In genomic region chr12:111251227-111251626, GRCm38 (mm10) we compare ENCODE assay signal across 23 mouse cellular contexts. TPM values are rescaled to one million over a fixed set of nuclear protein-coding genes. Genes with fewer than 3 reads are reported as not detected.
DNase-seq lines count a peak whose midpoint lies in the region; ATAC-seq and TF ChIP-seq lines count a peak whose summit lies in the region.
"Had no signal": no experiment of that assay in that cellular context is flagged by ENCODE, and none has a peak within 500 bp of the region (broad histone marks: within the 10 kb centered on the region; RNA-seq: fewer than 3 reads in every experiment).

No protein-coding gene starts in this region.

- 0 out of 2 replicates have a peak, but pooled peaks have one; percentile 13 for TF ChIP-seq CTCF in heart, adult 2 months (IDR thresholded peaks at IDR 0.05)
- 0 out of 2 replicates have a peak, but pooled peaks have one; percentile 14 for TF ChIP-seq CTCF in liver, postnatal 0 days (IDR thresholded peaks at IDR 0.05; ENCODE audit: low read depth)

- 73% methylated on average over 9 of the region's 9 CpGs for WGBS in heart, adult 2 months
- 79% methylated on average over 9 of the region's 9 CpGs for WGBS in liver, postnatal 0 days (ENCODE audit: insufficient replicate concordance)
- WGBS in liver, embryonic 12.5 days (ENCODE audit: insufficient replicate concordance) = 86% methylated on average over 9 of the region's 9 CpGs

- H3K4me3 ChIP-seq in heart, adult 2 months = no peak overlapping the region
- H3K4me3 ChIP-seq in liver, postnatal 0 days (ENCODE audit: low read depth, low read length) = no peak overlapping the region
- H3K4me3 ChIP-seq in liver, embryonic 12.5 days = no peak overlapping the region
- H3K4me3 ChIP-seq: embryonic facial prominence, embryonic 13.5 days; heart, embryonic 15.5 days; hindbrain, embryonic 10.5 days; limb, embryonic 13.5 days; midbrain, embryonic 12.5 days had no signal

- DNase-seq in heart, adult 2 months = no peak
- no peak for DNase-seq in heart, adult 9 months (ENCODE audit: low spot score in 2 of 2)
- no peak for DNase-seq in liver, postnatal 0 days
- DNase-seq in thymus, postnatal 25 days = peak; percentile 12
- no peak for DNase-seq in thymus, postnatal 36 days
- peak; percentile 60 for DNase-seq in thymus, postnatal 4 days
- no peak for DNase-seq in natural killer cell, adult 2 months (ENCODE audit: low spot score in 2 of 2)
- DNase-seq: cerebellum, adult 9-11 months; gastrocnemius, postnatal 14 days; heart, adult 18-20 months; kidney, adult 9 months; lung, postnatal 10 days had no signal

- ATAC-seq in liver, postnatal 0 days = no peak
- ATAC-seq in liver, embryonic 12.5 days = no peak
- ATAC-seq: inflammation-experienced regulatory T-cells, adult 6 months had no signal

- H3K9ac ChIP-seq in heart, adult 2 months (ENCODE audit: low read depth, low read length) = no peak overlapping the region
- H3K9ac ChIP-seq in liver, postnatal 0 days (replicated peaks) = no peak overlapping the region
- H3K9ac ChIP-seq in liver, embryonic 12.5 days = no peak overlapping the region
- H3K9ac ChIP-seq: embryonic facial prominence, embryonic 13.5 days; heart, embryonic 15.5 days; limb, embryonic 13.5 days; liver, embryonic 14.5 days; midbrain, embryonic 12.5 days had no signal

- no peaks in the 10 kb centered on the region for H3K9me3 ChIP-seq in liver, postnatal 0 days (ENCODE audit: low read length)
- H3K9me3 ChIP-seq in liver, embryonic 12.5 days (replicated peaks) = no peaks in the 10 kb centered on the region
- H3K9me3 ChIP-seq: embryonic facial prominence, embryonic 13.5 days; heart, embryonic 15.5 days; hindbrain, embryonic 10.5 days; limb, embryonic 13.5 days; midbrain, embryonic 12.5 days had no signal

- intact Hi-C loops in heart, adult 2 months (cut with DNase I) = no loop called here

- no peak overlapping the region for H3K27ac ChIP-seq in heart, adult 2 months
- no peak overlapping the region for H3K27ac ChIP-seq in liver, postnatal 0 days (ENCODE audit: low read depth)
- H3K27ac ChIP-seq in liver, embryonic 12.5 days = no peak overlapping the region
- H3K27ac ChIP-seq: embryonic facial prominence, embryonic 13.5 days; heart, embryonic 15.5 days; hindbrain, embryonic 10.5 days; limb, embryonic 13.5 days; liver, embryonic 14.5 days; midbrain, embryonic 12.5 days had no signal

- TF ChIP-seq EP300 in heart, adult 2 months (IDR thresholded peaks at IDR 0.05; ENCODE audit: insufficient read depth, low read depth, low read length) = no peak
- no peak for TF ChIP-seq EP300 in liver, postnatal 0 days (IDR thresholded peaks at IDR 0.05; ENCODE audit: low read depth)

- no peak for TF ChIP-seq POLR2A in heart, adult 2 months (IDR thresholded peaks at IDR 0.05; ENCODE audit: insufficient read depth, low read depth, low read length)

- no peaks in the 10 kb centered on the region for H3K27me3 ChIP-seq in heart, adult 2 months (ENCODE audit: control insufficient read depth, insufficient read depth, low read length)
- no peaks in the 10 kb centered on the region for H3K27me3 ChIP-seq in liver, postnatal 0 days (ENCODE audit: insufficient read depth, low read length)
- H3K27me3 ChIP-seq in liver, embryonic 12.5 days (replicated peaks) = no peaks in the 10 kb centered on the region
- H3K27me3 ChIP-seq: embryonic facial prominence, embryonic 13.5 days; heart, embryonic 15.5 days; limb, embryonic 13.5 days; midbrain, embryonic 12.5 days had no signal

- H3K4me2 ChIP-seq in liver, postnatal 0 days (ENCODE audit: low read depth, low read length) = no peak overlapping the region
- H3K4me2 ChIP-seq in liver, embryonic 12.5 days = no peak overlapping the region
- H3K4me2 ChIP-seq: embryonic facial prominence, embryonic 13.5 days; heart, embryonic 15.5 days; limb, embryonic 13.5 days; midbrain, embryonic 12.5 days had no signal

- no peaks in the 10 kb centered on the region for H3K4me1 ChIP-seq in heart, adult 2 months (ENCODE audit: control insufficient read depth, insufficient read depth, low read length)
- H3K4me1 ChIP-seq in liver, postnatal 0 days (ENCODE audit: insufficient read depth) = peaks cover 9% of the 10 kb centered on the region; the same call in 1 of the 2 replicates
- H3K4me1 ChIP-seq in liver, embryonic 12.5 days = peaks cover 18% of the 10 kb centered on the region
- H3K4me1 ChIP-seq: heart, embryonic 15.5 days; limb, embryonic 13.5 days; midbrain, embryonic 12.5 days had no signal

- no peaks in the 10 kb centered on the region for H3K79me2 ChIP-seq in heart, adult 2 months (replicated peaks; ENCODE audit: control insufficient read depth, insufficient read depth, low read length)

- no peaks in the 10 kb centered on the region for H3K36me3 ChIP-seq in heart, adult 2 months (ENCODE audit: control insufficient read depth, insufficient read depth, low read length)
- peaks cover 7% of the 10 kb centered on the region for H3K36me3 ChIP-seq in liver, postnatal 0 days (replicated peaks; ENCODE audit: insufficient read depth, low read length)
- H3K36me3 ChIP-seq in liver, embryonic 12.5 days = peaks cover 31% of the 10 kb centered on the region
- H3K36me3 ChIP-seq: heart, embryonic 15.5 days had no signal

RNA-seq across cellular contexts. Expression of gene Amn, which starts 19.7 kb away (rescaled TPM):
- not detected for total RNA-seq in heart, adult 2 months (2021)
- polyA plus RNA-seq in heart, adult 2 months (2012; rRNA removed) = not detected in 2 replicates
- polyA plus RNA-seq in liver, postnatal 0 days (2015; fragmentation: Nextera tagmentation; extraction: Ambion mirVana) = 0.27 and 0.61 TPM in 2 replicates
- 2.0 and 2.2 TPM in 2 replicates for polyA plus RNA-seq in liver, embryonic 12.5 days (2016; fragmentation: Nextera tagmentation; extraction: Ambion mirVana)
- total RNA-seq: adrenal gland, adult 18-20 months; heart, adult 18-20 months; megakaryocyte progenitor cell, adult 5-6 weeks had no signal
- polyA plus RNA-seq: inflammation-experienced regulatory T-cells, adult 6 months; neural tube, embryonic 11.5 days had no signal

Comparison
In these comparisons a context has a peak if more than half of its experiments do, and no peak if none do; other contexts are left out.
1. DNase-seq: peak in thymus, postnatal 25 days (single experiment) and thymus, postnatal 4 days (single experiment); none in heart, adult 2 months (0 of 2), heart, adult 9 months (0 of 2), liver, postnatal 0 days (single experiment), thymus, postnatal 36 days (0 of 2) and natural killer cell, adult 2 months (0 of 2).